Mouse (Mus musculus): Measurements from ENCODE around the gene Gm10320.

Gene Gm10320

GRCm38 (mm10) chr13:98503601-98504000 is 11.8 kb upstream of the Gm10320 start:
- DNase-seq (ENCODE audit: low spot score), result no peak

GRCm38 (mm10) chr13:98502813-98503341 is 11.1 kb upstream of the Gm10320 start:
- DNase-seq (ENCODE audit: low spot score), result no peak

GRCm38 (mm10) chr13:98502236-98502812 is 10.5 kb upstream of the Gm10320 start:
- DNase-seq (ENCODE audit: low spot score), result no peak

GRCm38 (mm10) chr13:98501321-98501720 is 9.5 kb upstream of the Gm10320 start:
- DNase-seq (ENCODE audit: low spot score), result no peak

GRCm38 (mm10) chr13:98500471-98501125 is 8.8 kb upstream of the Gm10320 start:
- no peak for DNase-seq (ENCODE audit: low spot score)

- DNase-seq (ENCODE audit: low spot score), result no peak
Observed at GRCm38 (mm10) chr13:98498561-98498960, 6.8 kb upstream of the Gm10320 start.

GRCm38 (mm10) chr13:98498080-98498479 is 6.3 kb upstream of the Gm10320 start:
- DNase-seq (ENCODE audit: low spot score), result no peak

GRCm38 (mm10) chr13:98496917-98497870 is 5.4 kb upstream of the Gm10320 start:
- DNase-seq (ENCODE audit: low spot score), result no peak

- no peak for DNase-seq (ENCODE audit: low spot score)
Observed at GRCm38 (mm10) chr13:98494492-98495064, 2.8 kb upstream of the Gm10320 start.

DNA sequence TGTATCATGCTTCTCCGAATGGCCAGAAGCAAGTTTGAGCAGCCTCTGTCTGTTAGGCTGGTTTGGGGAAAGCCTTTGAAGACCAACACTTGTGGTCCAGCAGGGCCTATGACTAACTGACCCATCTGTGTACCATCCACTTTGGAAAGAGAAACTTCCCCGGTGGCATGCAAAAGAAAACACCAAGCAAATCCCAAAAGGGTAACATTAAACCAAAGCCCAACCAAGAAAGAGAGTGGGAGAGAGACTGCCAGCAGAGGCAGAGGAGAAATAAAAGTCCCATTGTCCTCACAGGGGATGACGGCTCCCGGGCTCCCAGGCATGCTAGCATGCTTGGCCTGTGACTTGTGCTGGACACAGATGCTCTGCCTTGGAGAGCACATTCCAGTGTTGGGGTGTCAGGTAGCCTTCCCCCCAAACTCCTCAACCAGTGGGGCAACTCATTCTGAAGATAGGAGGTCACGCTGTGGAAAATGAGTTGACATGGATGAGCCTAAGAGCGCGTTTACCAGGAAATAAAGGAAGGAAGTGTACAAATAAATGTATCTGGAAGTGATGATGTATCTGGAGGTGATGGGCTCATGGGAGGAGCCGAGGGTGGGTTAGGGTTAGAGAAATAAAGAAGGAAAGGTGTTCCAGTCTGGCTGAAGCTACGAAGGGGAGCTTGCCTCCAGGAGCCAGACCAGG is 911 bp upstream of the Gm10320 start:
- DNase-seq (ENCODE audit: low spot score), result no peak

DNA sequence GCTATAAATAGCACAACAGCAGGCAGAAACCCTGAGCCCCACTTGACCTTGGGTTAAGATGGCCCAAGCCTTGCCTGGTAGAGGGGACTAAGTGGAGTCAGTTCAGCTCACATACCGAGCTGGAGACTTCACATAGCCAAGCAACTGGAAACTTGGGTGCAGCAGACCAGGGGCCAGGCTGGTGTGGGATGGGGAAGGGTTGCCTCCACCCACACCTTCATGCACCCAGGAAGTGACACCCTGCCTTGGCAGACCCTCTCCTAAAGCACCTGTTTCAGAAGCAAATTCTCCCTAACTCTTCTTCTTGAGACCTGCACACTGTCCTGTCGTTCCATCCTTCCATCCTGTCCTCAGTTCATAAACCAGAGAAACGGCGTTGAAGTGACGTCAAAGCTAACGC is 5.1 kb downstream of the Gm10320 start:
- no peak for DNase-seq (ENCODE audit: low spot score)

GRCm38 (mm10) chr13:98486161-98486560 is 5.6 kb downstream of the Gm10320 start:
- DNase-seq (ENCODE audit: low spot score), result no peak

- DNase-seq (ENCODE audit: low spot score), result no peak
Observed at GRCm38 (mm10) chr13:98485440-98485839, 6.4 kb downstream of the Gm10320 start.

- DNase-seq (ENCODE audit: low spot score), result no peak
Observed at GRCm38 (mm10) chr13:98477991-98478390, 13.8 kb downstream of the Gm10320 start.

DNA sequence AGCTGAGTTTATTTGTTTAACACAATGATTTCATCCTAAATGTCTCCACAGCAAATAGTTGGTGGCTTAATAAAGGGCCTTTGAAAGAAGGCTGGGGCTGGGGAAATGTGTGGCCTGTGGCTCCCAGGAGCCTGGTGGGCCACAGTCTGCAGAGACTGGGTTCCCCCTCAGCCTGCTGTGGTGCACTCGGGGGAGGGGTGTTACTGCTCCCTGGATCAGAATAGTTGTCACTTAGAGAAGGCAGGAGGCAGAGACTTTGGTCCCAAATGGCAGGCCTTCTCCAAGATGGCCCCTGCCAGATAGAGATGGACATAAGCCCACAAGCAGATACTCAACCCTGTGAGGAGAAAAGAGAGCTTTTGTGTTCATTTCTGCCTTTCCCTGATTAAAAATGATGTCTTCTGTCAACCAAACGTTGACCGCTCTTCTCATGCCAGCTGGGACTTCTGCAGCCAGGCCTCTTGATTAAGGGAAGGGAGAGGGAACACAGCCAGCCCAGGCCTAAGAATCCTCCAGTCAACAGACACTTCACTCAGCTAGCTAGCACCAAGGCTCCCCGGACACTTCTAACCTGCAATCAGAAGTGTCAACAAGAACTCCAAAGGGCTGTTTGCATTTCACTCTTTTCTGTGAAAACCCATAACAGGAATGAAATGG is 14.8 kb downstream of the Gm10320 start:
- DNase-seq (ENCODE audit: low spot score), result no peak

- DNase-seq (ENCODE audit: low spot score), result no peak
Observed at GRCm38 (mm10) chr13:98476175-98476838, 15.5 kb downstream of the Gm10320 start.

DNA sequence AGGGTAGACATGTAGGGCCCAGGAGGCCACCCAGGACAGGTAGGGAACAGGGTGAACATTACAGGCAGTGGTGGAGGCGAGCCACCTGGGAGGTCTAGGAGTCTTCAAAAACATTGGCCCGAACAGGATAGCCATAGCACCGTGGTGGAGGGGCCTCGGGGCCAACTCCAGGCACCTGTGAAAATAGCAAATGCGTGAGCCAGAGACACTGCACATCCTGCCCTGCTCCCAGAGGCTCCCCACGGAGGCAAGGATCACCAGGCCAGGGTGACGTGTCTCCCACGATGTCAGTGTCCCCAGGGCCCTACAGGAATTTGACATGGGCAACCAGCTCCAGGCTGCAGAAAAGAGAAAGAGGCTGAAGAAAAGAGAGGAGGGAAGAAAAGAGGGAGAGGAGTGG is 16.1 kb downstream of the Gm10320 start:
- DNase-seq (ENCODE audit: low spot score), result no peak

- DNase-seq (ENCODE audit: low spot score), result no peak
Observed at GRCm38 (mm10) chr13:98473034-98473433, 18.8 kb downstream of the Gm10320 start.

- no peak for DNase-seq (ENCODE audit: low spot score)
Observed at GRCm38 (mm10) chr13:98471756-98472155, 20.0 kb downstream of the Gm10320 start.

DNA sequence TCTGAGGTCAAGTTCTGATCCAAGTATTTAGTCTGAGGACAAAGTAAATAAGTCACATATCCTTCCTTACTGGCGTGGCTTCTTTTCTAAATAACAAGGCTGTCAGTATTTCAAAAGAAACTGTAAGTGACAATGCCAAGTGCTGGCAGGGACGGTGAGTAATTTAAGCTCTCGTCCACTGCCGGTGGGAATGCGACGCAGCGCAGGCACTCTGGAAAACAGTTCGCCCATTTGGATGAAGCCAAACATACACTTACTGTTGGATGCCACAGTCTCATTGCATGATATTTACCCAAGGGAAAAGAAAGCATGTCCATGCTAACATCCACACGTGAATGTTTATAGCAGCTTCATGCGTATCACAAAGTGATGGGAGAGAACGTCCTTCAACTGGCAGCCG is 21.5 kb downstream of the Gm10320 start:
- no peak for DNase-seq (ENCODE audit: low spot score)

- no peak for DNase-seq (ENCODE audit: low spot score)
Observed at GRCm38 (mm10) chr13:98469916-98470315, 21.9 kb downstream of the Gm10320 start.
